Mouse (Mus musculus) testis, adult 2 months (tissue): ENCODE results near the gene Hoxd1. TPM values are rescaled to one million over a fixed set of nuclear protein-coding genes. Genes with fewer than 3 reads are reported as not detected.

Experiments used
- H3K27ac ChIP-seq: fragments of 200-500 bp; 2 replicates; pipeline ENCODE4 v1.5.1; 2012; ENCODE audit warnings: low read depth, low read length; ENCODE audit not compliant: control insufficient read depth, insufficient read depth
- H3K27me3 ChIP-seq: fragments of 200-500 bp; 2 replicates; pipeline ENCODE4 v1.6.1; 2012; ENCODE audit warnings: mild to moderate bottlenecking, low read length, moderate library complexity; ENCODE audit not compliant: control insufficient read depth, insufficient read depth
- H3K36me3 ChIP-seq: fragments of 200-500 bp; 2 replicates; pipeline ENCODE4 v1.6.1; 2012; ENCODE audit warnings: mild to moderate bottlenecking, low read length; ENCODE audit not compliant: control insufficient read depth, insufficient read depth
- H3K4me1 ChIP-seq: fragments of 200-500 bp; 2 replicates; pipeline ENCODE4 v1.6.1; 2012; ENCODE audit warnings: low read length; ENCODE audit not compliant: control insufficient read depth, insufficient read depth
- H3K4me3 ChIP-seq: fragments of 200-500 bp; 2 replicates; pipeline ENCODE4 v1.5.1; 2012; ENCODE audit warnings: low read depth, mild to moderate bottlenecking, low read length, moderate library complexity, mixed read lengths; ENCODE audit not compliant: control insufficient read depth
- CTCF ChIP-seq: fragments of 200-500 bp; IDR thresholded peaks from 2 replicates; pipeline ENCODE4 v1.5.1; 2012; ENCODE audit warnings: low read depth, mild to moderate bottlenecking, inconsistent platforms, low read length, moderate library complexity; ENCODE audit not compliant: control insufficient read depth, insufficient read depth, insufficient replicate concordance
- POLR2A ChIP-seq: fragments of 200-500 bp; IDR thresholded peaks from 2 replicates; pipeline ENCODE4 v1.6.1; 2012; ENCODE audit warnings: low read depth, mild to moderate bottlenecking, inconsistent platforms, low read length, moderate library complexity; ENCODE audit not compliant: control insufficient read depth
- polyA plus RNA-seq: library from polyadenylated mRNA; depleted of rRNA; stranded (reverse); fragments of >200 nt; gene quantifications from 2 replicates; pipeline ENCODE4 v1.2.3, GENCODE M21; 2012

Hoxd1 gene
- polyA plus RNA-seq, 1 experiment = not detected

DNA sequence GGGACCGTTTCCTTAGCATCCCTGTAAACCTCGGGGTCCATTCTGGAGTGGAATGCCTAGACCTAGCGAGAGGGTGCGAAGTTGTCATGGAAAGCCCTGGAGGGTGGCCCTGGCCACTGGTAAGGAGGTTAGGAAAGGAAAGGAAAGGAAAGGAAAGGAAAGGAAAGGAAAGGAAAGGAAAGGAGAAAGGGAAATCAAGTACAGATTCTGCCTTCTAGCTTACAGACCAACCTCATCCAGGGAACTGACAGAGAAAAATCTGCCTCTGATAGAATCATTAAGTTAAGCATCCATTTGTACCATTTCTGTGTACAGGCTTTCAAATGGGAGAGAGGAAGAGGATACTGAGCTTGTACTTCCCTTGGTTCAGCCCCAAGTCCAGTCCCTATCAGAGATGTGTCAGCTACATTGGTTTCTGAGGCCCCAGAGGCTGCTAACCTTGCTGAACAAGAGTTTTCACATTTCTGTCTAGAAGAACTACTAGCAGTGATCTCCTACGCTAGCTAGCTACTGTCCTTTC lies 12.0 kb upstream of the Hoxd1 start:
- H3K27me3 ChIP-seq = peaks cover 10% of the 10 kb centered on the region
- H3K27ac ChIP-seq = no peak overlapping the region
- no peaks in the 10 kb centered on the region for H3K36me3 ChIP-seq
- H3K4me3 ChIP-seq = no peak overlapping the region
- no peak for TF ChIP-seq POLR2A
- no peak for TF ChIP-seq CTCF
- peaks cover 28% of the 10 kb centered on the region for H3K4me1 ChIP-seq

DNA sequence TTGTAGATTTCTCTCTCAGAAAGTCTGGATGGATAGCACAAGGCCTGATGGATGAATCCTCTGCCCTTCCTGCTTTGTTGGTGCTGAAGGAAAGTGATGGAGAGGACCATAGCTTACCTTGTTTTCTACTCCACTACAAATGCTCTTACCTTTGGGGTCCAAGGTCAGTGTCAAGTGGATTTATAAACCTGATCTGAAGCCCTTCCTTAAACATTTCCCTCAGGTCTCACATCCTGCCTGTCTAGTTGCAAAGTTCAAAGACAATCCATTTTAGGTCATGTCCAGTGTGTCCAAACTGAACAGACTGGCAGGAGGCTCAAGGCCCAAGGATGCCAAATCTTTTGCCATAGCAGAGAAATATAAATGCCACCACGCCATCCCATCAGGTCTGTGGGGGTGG lies 10.9 kb upstream of the Hoxd1 start:
- Histone ChIP-seq H3K27me3 (peaks cover 10% of the 10 kb centered on the region), H3K27ac (no peak overlapping the region)

DNA sequence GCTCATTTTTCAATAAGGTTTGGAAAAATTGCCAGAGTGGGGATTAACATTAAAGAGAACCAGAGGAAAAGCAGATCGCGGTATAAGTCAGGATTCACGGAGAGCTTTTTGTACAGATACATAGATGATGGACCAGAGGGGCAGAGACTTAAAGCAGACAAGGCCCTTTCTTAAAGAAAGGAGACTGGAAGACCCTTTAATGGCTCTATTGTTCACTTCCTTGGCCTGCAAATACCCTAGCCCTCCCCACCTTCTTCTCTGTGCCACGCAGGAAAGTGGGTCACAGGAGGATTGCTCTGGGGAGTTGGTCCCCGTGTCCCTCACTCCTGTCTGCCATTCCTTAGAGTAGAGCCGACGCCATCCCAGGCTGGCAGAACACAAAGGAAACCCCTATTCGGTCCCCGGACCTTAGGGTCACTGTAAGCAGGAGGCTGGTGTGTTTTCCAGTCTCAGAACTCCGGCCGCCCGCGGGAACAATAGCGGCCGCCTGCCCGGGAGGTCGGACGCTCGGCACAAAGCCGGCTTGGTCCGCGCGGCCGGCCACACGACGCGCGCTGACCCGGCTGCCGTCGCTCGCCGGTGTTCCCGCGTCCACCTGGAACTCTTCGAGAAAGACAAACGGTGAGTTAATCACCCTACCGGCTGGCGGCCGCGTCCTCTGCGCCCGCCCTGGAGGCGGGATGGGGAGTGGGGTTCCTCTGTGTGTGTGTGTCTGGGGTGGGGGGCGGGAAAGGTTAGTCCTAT lies 10.2 kb upstream of the Hoxd1 start:
- Histone ChIP-seq H3K27ac (no peak overlapping the region), H3K27me3 (peaks cover 10% of the 10 kb centered on the region), H3K36me3 (no peaks in the 10 kb centered on the region), H3K4me3 (peak overlapping the region; percentile 80), H3K4me1 (peaks cover 22% of the 10 kb centered on the region)
- no peak for TF ChIP-seq POLR2A
- TF ChIP-seq CTCF = no peak

More for the DNA sequence above, 10.9 kb upstream of the Hoxd1 start:
- Histone ChIP-seq H3K4me3 (no peak overlapping the region), H3K4me1 (peaks cover 24% of the 10 kb centered on the region), H3K36me3 (no peaks in the 10 kb centered on the region)
- TF ChIP-seq CTCF (no peak), POLR2A (no peak)

DNA sequence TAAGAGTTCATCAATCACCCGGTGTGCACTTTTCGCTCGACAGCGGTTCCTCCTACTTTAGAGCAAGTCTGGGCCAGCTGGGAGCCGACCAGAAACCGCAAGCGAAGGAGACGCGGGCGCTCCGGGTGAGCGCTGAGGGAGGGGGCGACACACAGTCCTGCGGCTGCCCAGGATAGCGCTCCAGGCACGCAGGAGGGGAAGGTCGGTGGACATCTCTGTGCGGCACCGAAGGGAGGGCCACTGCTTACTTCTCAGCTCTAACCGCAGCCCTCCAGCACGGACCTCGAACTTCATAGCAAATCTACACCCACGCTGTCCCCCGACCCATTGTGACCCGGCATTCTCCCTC lies 9.6 kb upstream of the Hoxd1 start:
- H3K4me3 ChIP-seq = peak overlapping the region; percentile 80
- no peaks in the 10 kb centered on the region for H3K36me3 ChIP-seq
- no peak for TF ChIP-seq CTCF
- no peak for TF ChIP-seq POLR2A
- H3K27me3 ChIP-seq = peaks cover 10% of the 10 kb centered on the region
- peaks cover 22% of the 10 kb centered on the region for H3K4me1 ChIP-seq
- H3K27ac ChIP-seq = no peak overlapping the region

DNA sequence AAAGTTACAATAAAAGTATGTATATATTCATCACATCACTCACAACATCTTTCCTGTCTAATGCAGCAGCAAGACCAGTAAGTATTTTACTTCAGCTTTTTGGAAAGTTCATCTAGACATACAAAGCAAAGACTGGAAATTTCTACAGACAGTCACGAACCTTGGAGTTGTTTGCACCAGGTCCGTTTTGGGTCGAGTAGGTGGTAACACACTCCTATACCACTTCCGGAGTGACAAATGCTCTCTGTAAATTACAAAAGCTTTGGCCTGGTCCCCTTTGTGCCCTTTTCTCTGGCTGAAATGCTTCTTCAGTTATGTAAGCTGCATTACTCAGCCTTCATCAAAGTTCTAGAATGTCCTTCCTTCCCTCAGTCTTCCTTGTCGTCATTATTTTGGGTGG lies 9.1 kb upstream of the Hoxd1 start:
- H3K27ac ChIP-seq = no peak overlapping the region
- peaks cover 22% of the 10 kb centered on the region for H3K4me1 ChIP-seq
- no peak for TF ChIP-seq POLR2A
- TF ChIP-seq CTCF = no peak
- peak overlapping the region; percentile 80; the same call in 1 of the 2 replicates for H3K4me3 ChIP-seq
- peaks cover 10% of the 10 kb centered on the region for H3K27me3 ChIP-seq
- no peaks in the 10 kb centered on the region for H3K36me3 ChIP-seq

DNA sequence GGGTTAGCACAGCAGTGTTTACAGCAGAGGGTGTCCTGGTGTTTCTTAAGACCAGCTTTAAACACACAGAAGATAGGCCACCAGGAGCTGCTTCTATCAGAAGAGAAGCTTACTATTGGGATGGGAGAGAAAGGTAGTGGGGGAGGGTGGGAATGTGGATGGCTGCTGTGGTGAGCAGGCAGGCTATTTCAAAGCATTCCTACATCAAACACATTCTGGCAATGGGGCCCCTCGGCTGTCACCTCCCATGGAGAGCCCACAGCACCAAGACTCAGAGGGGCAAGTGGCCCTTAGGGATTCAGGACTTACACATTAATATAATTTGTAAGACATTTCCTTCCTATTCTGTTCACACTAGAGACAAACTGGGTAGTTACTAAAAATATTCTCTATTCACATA lies 2.6 kb upstream of the Hoxd1 start:
- peaks cover 13% of the 10 kb centered on the region for H3K4me1 ChIP-seq
- H3K4me3 ChIP-seq = no peak overlapping the region
- no peaks in the 10 kb centered on the region for H3K27me3 ChIP-seq
- H3K36me3 ChIP-seq = no peaks in the 10 kb centered on the region
- no peak overlapping the region for H3K27ac ChIP-seq
- TF ChIP-seq POLR2A = no peak
- TF ChIP-seq CTCF = no peak

DNA sequence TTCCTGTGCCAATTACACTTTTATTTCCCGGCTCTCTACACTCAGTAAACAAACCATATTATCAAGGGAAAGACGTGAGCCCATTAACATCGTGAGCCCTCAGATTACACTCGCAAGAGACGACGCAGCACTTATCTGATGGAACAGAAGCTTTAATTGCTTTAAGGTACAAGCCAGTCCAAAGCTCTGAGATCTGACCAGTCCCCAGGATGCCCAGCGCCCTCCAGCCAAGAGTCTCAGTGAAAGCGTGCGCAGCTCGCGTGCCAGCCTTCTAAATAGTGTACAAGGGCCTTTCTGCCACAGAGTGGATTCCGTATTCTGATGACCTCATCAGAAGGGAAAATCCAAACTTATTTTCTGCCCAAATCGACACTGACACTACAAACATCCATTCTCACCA lies 839 bp upstream of the Hoxd1 start:
- Histone ChIP-seq H3K27ac (no peak overlapping the region), H3K4me3 (no peak overlapping the region), H3K27me3 (no peaks in the 10 kb centered on the region), H3K4me1 (peaks cover 13% of the 10 kb centered on the region), H3K36me3 (no peaks in the 10 kb centered on the region)
- TF ChIP-seq CTCF (no peak), POLR2A (no peak)
